Mouse (Mus musculus): ENCODE data around the gene Extl1.

Extl1 gene

DNA sequence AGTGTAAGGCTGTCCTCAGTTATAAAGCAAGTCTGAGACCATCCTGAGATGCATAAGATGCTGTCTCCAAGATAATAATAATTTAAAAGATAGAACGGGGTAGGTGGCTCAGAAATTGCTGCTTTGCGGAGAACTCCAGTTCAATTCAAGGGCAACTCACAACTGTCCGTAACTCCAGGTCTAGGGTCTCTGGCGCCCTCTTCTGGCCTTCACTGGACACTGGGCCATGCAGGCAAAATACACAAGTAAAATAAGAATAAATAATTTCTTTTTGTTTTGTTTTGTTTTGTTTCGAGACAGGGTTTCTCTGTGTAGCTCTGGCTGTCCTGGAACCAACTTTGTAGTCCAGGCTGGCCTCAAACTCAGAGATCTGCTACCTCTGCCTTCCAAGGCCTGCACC, 4.7 kb upstream of the Extl1 start:
- DNase-seq (ENCODE audit: low spot score), result peak; percentile 51

DNA sequence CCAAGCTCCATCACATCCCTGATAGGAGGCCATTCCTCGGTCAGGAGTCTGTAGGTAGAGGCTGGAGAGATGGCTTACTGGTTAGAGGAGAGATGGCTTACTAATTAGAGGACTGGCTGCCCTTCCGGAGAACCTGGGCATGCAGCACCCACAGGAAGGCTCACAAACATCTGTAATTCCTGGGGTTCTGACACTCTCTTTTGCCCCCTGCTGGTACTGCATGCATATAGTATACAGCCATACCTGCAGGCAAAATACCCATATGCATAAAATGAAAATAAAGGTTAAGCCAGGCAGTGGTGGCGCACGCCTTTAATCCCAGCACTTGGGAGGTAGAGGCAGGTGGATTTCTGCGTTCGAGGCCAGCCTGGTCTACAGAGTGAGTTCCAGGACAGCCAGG, 3.6 kb upstream of the Extl1 start:
- DNase-seq (ENCODE audit: low spot score), result no peak

DNA sequence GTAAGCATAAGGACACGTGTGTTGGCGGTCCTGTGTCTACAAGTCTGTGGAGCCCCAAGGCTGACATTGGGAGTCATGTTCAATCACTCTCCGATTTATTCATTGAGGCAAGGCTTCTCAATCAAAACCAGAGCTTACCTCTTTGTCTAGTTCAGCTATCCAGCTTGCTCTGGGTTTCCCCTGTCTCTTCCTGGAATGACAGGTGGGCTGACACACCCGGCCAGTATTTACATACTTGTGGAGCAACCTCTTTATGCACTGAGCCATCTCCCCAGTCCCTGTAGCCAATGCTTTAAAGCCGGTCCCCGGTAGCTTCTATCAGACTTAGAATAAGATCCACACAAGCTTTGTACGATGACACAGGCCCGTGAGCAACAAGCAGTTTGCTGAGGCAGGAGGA, 4.1 kb downstream of the Extl1 start:
- DNase-seq (ENCODE audit: low spot score), result no peak

DNA sequence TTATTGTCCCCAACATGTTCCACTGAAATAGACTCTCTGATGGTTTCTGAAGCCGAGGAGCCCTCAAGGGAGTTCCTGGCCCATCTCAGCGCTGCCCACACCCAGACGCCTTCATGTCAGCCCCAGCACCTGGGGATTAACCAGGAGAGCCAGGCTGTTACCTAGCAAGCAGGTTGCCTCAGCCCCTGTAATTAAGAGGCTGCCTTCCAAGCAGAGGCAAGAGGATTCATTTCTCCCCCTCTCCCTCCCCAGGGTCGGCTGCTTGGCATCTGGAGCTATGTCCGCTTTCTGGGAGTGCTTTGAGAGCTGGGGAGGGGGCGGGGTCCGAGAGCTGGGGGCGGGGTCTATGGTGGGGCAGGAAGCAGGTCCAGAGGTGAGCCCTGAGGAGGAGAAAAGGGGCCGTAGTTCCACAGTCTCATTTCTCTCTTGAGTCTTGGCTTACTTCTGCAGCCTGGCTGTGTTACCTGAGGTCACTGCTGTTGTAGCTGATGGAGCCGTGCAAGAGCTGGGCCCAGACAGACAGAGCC, 5.5 kb downstream of the Extl1 start:
- DNase-seq (ENCODE audit: low spot score), result no peak

DNA sequence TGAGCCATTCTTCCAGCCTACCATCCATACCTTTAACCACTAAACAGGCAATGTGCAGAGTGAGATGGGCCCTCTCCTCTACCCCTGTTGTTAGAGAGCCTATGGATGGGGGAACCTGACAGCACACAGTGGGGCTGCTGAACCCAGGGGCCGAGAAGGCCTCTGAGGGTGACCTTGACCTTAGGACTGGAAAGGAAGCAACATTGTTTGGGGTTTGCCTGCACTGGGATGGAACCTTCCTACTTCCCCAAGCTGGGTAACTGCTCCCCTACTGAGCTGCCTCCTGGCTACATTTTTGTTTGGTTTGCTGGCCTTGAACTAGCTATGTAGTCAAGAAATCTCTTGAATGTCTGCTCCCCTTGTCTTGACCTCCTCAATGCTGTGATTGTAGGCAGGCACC, 9.3 kb downstream of the Extl1 start:
- no peak for DNase-seq (ENCODE audit: low spot score)

DNA sequence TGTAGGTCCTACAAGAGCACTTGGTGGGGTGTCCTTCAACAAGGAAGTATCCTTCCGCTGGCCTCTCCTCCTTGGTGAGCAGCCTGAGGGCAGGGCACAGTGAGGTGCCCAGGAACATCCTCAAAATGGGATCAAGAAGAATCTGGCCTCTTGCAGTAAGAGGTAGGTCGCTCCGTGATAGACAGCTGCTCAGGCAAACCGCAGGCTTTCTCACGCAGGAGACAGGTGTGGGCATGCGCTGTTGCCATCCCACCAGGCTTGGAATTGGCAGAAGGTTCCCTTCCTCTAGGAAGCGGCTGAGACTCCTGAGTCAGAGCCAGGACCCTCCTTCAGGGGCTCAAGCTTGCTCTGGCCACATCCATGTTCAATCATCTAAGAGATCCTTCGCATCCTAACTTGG, 10.4 kb downstream of the Extl1 start:
- DNase-seq (ENCODE audit: low spot score), result no peak

DNA sequence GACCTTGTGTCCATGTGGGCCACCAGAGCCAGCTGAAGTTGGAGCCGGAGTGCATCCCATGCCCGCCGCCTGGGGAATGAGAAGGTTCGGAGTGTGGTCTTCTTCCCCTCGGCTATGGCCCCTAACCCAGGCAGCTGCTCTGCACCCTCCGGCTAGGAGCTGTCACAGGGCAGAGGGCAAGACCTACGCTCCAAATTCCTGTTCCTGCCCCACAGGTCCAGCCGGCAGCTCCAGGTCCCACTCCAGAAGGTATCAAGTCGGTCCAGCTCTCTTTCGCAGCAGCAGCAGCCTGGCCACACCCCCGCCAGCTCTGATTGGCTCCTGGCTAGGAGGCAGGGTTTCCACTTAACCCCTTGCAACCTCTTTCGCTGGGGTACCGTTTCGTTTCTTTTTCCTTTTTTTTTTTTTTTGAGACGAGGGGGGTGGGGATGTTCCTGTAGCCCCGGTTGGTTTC, 11.3 kb downstream of the Extl1 start:
- DNase-seq (ENCODE audit: low spot score), result no peak

DNA sequence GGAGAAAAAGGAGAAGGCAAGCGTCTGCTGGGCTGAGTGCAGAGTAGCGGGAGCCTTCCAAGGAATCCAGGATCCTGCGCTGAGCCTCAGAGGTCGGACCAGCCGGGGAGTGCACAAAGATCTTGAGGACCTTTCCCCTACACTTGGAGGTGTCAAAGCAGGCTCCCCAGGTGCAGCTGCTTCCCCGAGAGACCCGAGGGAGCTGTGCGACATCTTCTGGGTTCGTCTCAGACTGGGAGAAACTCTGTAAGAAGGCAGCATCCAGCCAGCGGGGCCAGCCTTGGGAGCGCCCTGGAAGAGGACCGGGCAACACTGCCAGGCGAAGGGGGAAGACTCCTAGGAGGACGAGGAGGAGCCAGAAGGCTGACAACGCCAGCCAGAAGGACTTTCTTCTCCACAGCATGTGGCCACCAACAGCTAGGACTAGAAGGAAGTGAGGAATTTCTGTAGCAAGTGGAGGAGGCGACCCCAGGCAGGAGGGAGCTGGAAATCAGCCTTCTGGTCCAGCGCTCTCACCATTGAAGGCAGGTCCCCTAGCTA, 12.3 kb downstream of the Extl1 start:
- no peak for DNase-seq (ENCODE audit: low spot score)

DNA sequence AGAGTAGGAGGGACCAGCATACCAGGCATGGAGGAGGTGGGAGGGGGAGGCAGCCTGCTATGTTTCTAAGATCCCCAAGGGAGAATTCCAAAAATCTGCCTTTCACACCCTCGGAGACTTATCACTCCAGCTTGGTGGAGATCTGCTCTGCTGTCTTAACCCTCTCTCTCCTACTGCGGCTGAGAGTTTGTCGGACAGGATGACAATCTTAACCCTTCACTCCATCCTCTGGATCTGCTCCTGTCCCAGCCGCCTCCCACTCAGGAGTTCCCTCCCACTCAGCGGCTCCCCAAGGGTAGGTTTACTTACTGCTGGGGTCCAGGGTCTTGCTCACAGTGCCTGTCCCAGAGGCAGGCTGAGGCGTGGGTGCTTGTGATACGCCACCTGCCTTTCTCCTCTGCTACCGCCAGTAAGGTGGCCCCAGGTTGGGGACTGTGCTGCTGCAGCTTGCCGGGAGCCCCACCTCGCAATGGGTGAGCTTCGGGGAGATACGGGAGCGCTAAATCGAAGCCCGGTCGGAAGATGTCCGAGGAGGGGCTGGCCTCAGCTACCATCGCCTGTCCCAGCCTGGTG, 12.9 kb downstream of the Extl1 start:
- DNase-seq (ENCODE audit: low spot score), result no peak

DNA sequence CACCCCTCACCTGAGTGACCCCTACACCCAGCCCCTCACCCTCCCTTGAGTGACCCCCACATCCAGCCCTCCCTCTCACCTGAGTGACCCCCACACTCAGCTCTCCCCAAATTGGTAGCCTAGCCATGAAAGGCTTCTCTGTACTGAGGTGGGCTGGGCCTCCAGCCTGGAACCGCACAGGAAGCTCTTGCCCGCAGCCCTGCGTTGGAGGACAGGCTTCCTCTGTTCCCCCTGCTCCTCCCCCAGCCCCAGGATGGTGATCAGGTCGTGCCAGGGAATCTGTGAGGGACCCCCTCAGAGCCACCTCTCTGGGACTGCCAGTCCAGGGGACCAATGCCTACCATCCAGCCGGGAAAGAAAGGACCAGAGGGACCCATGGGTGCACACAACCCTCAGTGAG, 18.4 kb downstream of the Extl1 start:
- DNase-seq (ENCODE audit: low spot score), result no peak

DNA sequence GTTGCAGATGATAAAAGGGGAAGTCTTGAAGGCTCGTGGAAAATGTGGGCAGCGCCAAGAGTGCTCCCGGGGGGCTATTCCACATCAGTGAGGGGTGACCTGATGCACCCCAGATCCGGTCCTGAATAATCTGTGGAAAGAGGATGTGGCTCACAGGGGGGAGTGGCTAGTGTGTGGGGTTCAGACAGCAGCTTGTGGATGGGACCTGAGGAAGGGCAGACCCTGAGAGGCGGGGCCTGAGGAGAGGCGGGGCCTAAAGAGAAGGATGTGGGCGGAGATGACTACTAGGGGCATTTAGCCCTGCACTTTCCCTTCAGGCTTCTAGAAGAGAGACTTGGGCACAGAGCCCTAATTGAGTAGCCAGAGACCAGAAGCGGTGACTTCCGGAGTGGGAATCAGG, 21.1 kb downstream of the Extl1 start:
- DNase-seq (ENCODE audit: low spot score), result no peak

DNA sequence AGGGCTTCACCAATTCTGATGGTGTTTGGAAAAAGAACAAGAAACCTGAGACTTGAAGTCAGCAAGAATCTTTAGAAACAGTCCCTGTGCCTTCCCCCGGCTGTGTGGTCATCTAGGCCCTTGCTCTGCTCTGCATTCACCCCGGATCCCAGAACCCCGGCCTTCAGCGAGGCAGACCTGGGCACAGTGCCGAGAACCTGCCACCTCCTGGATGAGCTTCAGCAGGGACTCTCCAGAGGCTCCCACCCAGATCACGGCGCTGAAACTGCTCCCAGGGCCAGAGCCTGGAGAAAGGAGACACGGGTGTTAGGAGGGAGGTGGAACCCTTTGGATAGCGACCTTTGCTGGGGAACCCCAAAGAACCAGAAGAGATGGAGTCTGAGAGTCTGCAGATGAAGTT, 21.5 kb downstream of the Extl1 start:
- DNase-seq (ENCODE audit: low spot score), result no peak

DNA sequence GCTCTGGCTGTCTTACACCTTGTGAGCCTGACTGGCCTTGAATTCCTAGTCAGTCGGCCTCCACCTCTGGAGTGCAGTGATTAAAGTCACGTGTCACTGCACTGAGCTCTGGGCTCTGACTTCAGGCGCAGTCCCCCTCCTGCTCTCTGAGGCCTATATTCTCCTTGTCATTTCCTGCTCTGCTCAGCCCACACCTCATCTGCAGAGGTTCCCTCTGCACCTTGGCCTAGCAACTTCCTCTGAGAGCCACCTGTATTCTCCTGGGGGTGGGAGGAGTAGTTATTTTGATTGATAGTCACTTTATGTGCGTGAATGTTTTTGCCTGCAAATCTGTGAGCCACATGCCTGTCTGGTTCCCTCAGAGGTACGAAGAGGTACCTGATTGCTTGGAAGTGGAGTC, 22.4 kb downstream of the Extl1 start:
- DNase-seq (ENCODE audit: low spot score), result no peak

DNA sequence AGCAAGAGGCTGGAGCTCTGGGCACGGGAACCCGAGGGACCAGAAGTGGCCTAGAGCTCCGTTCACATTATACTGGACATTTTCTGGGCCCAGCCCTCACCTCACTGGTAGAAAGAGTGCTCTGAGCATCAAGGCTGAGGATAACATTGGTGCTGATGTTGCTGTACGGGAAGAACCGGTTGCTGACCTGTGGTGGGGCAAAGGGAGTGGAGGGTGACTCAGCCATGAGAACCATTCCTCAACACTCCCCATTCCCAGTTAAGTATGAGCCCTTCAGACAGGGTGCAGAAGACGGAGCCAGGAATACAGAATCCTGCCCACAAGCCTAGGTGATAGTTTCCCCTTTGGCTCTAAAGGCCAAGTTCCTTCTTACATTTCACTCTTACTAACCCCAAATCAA, 24.0 kb downstream of the Extl1 start:
- no peak for DNase-seq (ENCODE audit: low spot score)

DNA sequence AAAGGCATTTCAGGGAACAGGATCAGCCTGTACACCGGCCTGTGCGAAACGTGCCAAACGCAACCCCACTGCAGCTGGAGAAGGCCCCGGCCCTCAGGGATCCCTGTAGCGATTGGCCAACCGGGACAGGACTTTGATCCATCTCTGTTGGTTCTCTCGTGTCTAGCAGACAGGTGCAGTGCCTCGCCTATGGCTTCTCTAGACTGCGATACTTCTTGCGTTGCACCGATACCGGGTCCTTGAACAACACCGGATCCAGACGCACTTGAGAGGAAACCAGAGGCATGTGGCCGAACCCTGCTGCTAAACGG, 26.2 kb downstream of the Extl1 start:
- DNase-seq (ENCODE audit: low spot score), result no peak

DNA sequence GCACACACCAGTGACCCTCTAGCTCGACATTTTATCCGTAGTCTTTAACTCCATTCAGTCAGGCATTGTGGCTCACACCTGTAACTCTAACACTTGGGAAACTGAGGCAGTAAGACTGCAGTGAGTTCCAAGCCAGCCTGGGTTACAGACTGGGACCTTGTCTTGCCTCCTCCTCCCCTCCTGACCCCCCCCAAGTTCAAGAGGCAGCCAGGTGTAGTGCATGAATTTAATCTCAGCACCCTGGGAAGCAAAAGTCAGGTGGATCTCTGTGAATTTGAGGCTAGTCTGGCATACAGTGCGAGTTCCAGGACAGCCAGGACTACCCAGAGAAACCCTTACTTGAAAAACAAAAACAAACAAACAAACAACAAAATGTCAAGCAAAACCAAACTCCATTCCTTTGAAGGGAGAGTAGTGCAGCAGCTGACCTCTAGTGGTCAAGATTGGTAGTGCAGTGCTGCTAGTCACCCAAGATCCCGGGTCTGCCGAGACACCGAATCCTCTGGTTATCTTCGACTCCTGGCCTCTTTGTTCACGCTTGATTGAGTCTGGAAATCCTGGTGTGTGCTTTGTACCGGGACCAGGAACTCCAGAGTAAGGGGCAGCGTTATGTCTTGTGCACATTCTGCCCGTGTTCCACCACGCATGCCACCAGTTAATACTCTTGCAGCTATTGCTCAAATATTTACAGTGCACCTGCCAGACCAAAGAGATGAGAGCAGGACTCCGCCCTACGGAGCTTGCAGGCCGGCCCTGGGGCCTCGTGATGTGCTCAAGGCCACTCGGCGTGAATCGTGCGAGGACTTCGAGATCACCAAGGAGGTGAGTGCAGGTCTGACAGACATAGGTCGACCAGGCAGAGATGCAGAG, 26.8 kb downstream of the Extl1 start:
- DNase-seq (ENCODE audit: low spot score), result peak; percentile 37

DNA sequence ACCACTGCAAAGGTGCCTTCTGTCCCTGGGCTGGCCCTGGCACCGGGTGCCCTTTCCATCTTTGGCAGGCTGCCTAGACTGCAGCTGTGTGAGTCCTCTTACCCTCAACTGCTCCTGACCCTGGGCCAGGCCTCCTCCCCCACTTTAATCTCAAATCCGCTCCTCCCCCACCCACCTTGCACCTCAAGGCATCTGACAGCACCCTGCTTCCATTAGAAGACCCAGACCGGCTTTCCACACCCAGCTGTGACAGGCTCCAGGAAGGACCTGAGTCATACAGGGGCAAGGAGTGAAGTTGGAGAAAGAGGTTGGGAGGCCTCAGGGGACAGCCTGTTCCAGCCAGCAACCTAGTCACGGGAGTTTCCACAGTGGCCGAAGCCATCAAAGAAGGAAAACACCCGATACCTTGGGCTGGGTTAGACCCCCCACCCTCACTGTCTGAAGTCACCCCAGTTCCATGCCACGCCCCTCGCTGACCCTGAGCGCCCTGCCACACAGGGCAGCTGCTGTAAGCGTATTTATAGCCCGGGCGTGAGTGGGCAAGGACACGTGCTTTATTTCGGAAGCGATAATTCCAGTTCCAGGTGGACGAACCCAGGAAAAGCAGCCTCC, 27.7 kb downstream of the Extl1 start:
- DNase-seq (ENCODE audit: low spot score), result no peak

DNA sequence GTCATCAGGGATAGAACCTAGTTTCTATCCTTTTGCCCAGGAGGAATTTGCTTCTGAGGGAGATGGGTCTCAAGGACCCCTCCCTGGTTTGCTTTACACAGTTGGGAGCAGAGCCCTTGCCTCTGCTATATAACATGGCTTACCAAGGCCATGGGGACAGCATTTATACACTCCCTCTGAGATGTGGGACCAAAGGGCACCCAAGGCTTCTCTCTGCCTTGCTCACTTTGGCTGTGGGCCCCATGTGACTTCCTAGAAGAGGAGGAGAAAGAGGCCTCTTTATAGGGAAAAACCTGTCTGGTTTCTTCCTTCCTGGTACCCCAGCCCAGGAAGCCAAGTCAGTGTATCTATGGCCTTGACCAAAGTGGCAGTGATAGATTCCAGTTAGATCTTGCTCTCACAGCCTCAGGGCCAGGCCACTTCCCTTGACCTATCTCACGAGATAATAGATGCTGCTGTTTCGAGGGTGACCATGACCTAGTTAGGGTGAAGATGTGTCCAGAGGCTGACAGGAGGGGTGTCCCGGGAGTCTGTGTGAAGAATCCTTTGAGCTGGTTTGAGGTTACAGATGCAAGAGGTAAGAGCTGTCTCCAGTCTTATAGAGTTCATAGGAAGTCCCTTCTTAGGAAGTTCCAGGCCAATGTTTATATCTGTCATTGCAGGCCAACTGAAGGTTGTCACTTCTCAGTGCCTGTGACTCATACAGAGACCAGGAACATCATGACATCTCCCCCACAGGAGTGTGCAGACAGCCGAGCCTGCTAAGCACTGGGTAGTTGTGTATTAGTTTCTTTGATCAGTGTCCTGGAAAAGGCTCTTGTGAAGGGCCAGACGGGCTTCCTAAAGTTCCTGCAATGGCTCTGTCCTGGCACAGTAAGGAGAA, 29.9 kb downstream of the Extl1 start:
- DNase-seq (ENCODE audit: low spot score), result no peak

DNA sequence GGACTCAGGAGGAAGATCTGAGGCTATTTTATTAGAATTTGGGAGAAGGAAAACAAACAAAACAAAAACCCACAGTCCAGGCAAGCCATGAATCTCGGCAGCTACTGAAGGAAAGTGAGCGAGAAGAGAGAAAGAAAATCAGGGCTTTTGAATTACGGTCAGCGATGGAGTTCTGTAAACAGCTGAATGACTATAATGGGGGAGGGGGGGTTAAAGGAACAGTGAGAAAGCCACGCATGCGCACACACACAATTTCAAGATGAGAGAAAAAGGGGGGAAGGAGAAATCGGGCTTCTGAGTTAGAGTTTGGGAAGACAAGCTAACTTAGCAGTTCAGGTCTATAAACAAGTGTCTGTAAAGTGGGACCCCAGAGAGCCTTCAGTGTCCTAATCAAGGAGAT, 30.7 kb downstream of the Extl1 start:
- no peak for DNase-seq (ENCODE audit: low spot score)

DNA sequence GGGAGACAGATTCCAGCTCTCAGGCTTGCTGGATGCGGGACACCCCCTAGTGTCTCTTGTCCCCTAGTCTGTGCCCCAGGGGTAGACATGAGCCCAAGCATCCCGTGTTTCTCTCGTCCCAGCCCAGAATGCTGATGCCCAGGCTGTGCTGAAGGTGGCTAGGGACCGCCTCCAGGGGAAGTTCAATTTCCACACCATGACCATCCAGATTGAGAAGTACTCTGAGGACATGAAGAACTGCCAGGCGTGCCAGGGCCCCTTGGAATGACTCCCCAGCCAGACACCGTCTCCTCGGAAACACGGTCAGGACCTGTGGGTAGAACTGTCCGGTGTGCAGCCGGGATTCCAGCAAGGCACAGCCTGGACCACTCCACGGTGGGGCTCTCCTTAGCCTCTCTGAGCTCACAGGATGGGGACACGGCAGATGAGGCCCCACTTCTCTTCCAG, 31.4 kb downstream of the Extl1 start:
- DNase-seq (ENCODE audit: low spot score), result no peak

DNA sequence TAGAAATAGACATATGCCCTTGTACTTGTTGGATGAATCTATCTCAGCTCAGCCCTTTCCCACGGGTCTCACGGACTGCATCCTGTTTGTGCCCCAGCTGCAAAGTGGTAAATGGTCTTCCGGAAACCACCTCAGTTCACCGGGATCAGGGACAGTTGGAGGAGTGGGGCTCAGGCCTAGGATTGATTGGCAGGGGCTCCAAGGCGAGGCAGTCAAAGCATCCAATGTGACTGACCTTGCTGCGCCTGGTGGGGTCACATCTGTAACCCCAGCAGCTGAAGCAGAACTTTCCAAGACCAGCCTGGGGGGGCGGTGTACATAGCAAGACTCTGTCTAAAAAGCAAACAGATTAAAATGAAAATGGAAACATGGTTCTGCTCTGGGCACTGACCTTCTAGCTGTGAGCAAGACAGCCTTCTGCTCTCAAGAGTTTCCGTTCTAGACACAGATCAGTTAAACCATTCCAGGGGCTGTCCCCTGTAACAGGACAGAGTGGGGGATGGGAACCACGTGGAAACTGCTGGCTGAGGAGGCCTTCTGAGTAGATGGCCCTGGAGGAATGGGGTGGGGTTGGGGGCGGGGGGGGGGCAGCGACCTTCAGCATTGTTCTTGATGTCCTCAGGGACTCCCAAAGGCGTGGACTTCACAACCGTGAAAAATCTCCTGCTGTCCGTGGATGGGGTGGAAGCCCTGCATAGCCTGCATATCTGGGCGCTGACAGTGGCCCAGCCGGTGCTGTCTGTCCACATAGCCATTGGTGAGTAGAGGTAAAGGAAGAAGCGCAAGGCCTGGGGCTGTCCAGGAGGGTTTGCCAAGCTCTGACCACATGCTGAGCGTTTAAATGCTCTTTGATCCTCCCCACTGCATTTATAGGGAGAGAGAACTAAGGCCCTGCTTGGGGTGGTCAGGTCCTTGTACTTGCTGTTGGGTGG, 32.1 kb downstream of the Extl1 start:
- no peak for DNase-seq (ENCODE audit: low spot score)

Measured in c-Kit-positive CD71-positive TER-119-positive erythroid progenitor cells, embryonic 14.5 days (primary cell).